Comparison of ENCODE assay signal across 8 mouse cellular contexts in genomic region chr5:114772456-114773203, GRCm38 (mm10). TPM values are rescaled to one million over a fixed set of nuclear protein-coding genes. Genes with fewer than 3 reads are reported as not detected.
DNase-seq lines count a peak whose midpoint lies in the region; ATAC-seq and TF ChIP-seq lines count a peak whose summit lies in the region.

No protein-coding gene starts in this region.

- H3K4me1 ChIP-seq in embryonic facial prominence, embryonic 14.5 days (ENCODE audit: control insufficient read depth, insufficient read depth, low read length) = peaks cover 10% of the 10 kb centered on the region
- peaks cover 25% of the 10 kb centered on the region for H3K4me1 ChIP-seq in heart, embryonic 16.5 days (ENCODE audit: control insufficient read depth, insufficient read depth, low read length)
- H3K4me1 ChIP-seq in stomach, embryonic 15.5 days = peaks cover 10% of the 10 kb centered on the region; the same call in 1 of the 2 replicates

- H3K36me3 ChIP-seq in C2C12 (ENCODE audit: control insufficient read depth, insufficient read depth) = no peaks in the 10 kb centered on the region
- H3K36me3 ChIP-seq in embryonic facial prominence, embryonic 14.5 days (ENCODE audit: control insufficient read depth, insufficient read depth, low read length) = no peaks in the 10 kb centered on the region
- no peaks in the 10 kb centered on the region for H3K36me3 ChIP-seq in heart, embryonic 16.5 days (ENCODE audit: control insufficient read depth, insufficient read depth)
- H3K36me3 ChIP-seq in stomach, embryonic 15.5 days = no peaks in the 10 kb centered on the region

- H3K9ac ChIP-seq in embryonic facial prominence, embryonic 14.5 days (ENCODE audit: low read depth, low read length) = peak overlapping the region; percentile 95
- peak overlapping the region; percentile 98 for H3K9ac ChIP-seq in heart, embryonic 16.5 days (ENCODE audit: low read length)
- H3K9ac ChIP-seq in stomach, embryonic 15.5 days = peak overlapping the region; percentile 92

- peak; percentile 21 for ATAC-seq in embryonic facial prominence, embryonic 14.5 days (ENCODE audit: low read depth)
- peak; percentile 56 for ATAC-seq in heart, embryonic 16.5 days (replicated peaks; ENCODE audit: extremely low read depth, insufficient read depth, low FRiP score)
- 0 out of 2 replicates have a peak, but pooled peaks have one; percentile 5 for ATAC-seq in megakaryocyte progenitor cell, adult 5-6 weeks (replicated peaks; ENCODE audit: poor library complexity)
- ATAC-seq in stomach, embryonic 15.5 days (ENCODE audit: insufficient read depth, low FRiP score, low read depth) = peak; percentile 56

- H3K27me3 ChIP-seq in C2C12 (ENCODE audit: control insufficient read depth, insufficient read depth, insufficient read length) = no peaks in the 10 kb centered on the region
- no peaks in the 10 kb centered on the region for H3K27me3 ChIP-seq in embryonic facial prominence, embryonic 14.5 days (replicated peaks; ENCODE audit: control insufficient read depth, insufficient read depth, low read length)
- H3K27me3 ChIP-seq in heart, embryonic 16.5 days (ENCODE audit: control insufficient read depth, insufficient read depth, low read length) = no peaks in the 10 kb centered on the region
- no peaks in the 10 kb centered on the region for H3K27me3 ChIP-seq in stomach, embryonic 15.5 days (replicated peaks)

- 4% methylated on average over 15 of the region's 57 CpGs for WGBS in embryonic facial prominence, embryonic 14.5 days
- WGBS in heart, embryonic 16.5 days = 1% methylated on average over 38 of the region's 57 CpGs
- WGBS in stomach, embryonic 15.5 days = 1% methylated on average over 42 of the region's 57 CpGs

- peak; percentile 56 for DNase-seq in adipocyte (ENCODE audit: low spot score)
- peak; percentile 33 for DNase-seq in embryonic facial prominence, embryonic 14.5 days (ENCODE audit: low spot score)
- DNase-seq in kidney, postnatal 36 days = peak; percentile 50 to 72
- DNase-seq in layer of hippocampus, adult 9-11 months = no peak

- H3ac ChIP-seq in C2C12 (ENCODE audit: control insufficient read depth, insufficient read length, low read depth) = peak overlapping the region; percentile 64

- H3K9me3 ChIP-seq in embryonic facial prominence, embryonic 14.5 days (ENCODE audit: control insufficient read depth, low read length) = no peaks in the 10 kb centered on the region
- no peaks in the 10 kb centered on the region for H3K9me3 ChIP-seq in heart, embryonic 16.5 days (replicated peaks; ENCODE audit: control insufficient read depth, low read length)
- no peaks in the 10 kb centered on the region for H3K9me3 ChIP-seq in stomach, embryonic 15.5 days

- H3K4me3 ChIP-seq in C2C12 (ENCODE audit: insufficient read depth, poor library complexity, severe bottlenecking) = peak overlapping the region; percentile 89
- peak overlapping the region; percentile 97 for H3K4me3 ChIP-seq in embryonic facial prominence, embryonic 14.5 days (ENCODE audit: low read depth, low read length)
- peak overlapping the region; percentile 86 for H3K4me3 ChIP-seq in heart, embryonic 16.5 days (ENCODE audit: low read length)
- peak overlapping the region; percentile 99 for H3K4me3 ChIP-seq in stomach, embryonic 15.5 days (replicated peaks)

- H3K79me2 ChIP-seq in C2C12 (ENCODE audit: control insufficient read depth, insufficient read depth) = peaks cover 80% of the 10 kb centered on the region

- peak overlapping the region; percentile 93 for H3K27ac ChIP-seq in embryonic facial prominence, embryonic 14.5 days (replicated peaks; ENCODE audit: low read depth, low read length)
- peak overlapping the region; percentile 90 for H3K27ac ChIP-seq in heart, embryonic 16.5 days (ENCODE audit: low read length)
- peak overlapping the region; percentile 83 for H3K27ac ChIP-seq in stomach, embryonic 15.5 days

- no peak for TF ChIP-seq CTCF in C2C12 (IDR thresholded peaks at IDR 0.05; ENCODE audit: control insufficient read depth, insufficient read depth, insufficient read length)

- H3K79me3 ChIP-seq in C2C12 (ENCODE audit: low read depth) = peaks cover 59% of the 10 kb centered on the region

- peak overlapping the region; percentile 89 for H3K4me2 ChIP-seq in embryonic facial prominence, embryonic 14.5 days (ENCODE audit: low read depth, low read length)
- H3K4me2 ChIP-seq in heart, embryonic 16.5 days (ENCODE audit: low read depth, low read length) = peak overlapping the region; percentile 78
- H3K4me2 ChIP-seq in stomach, embryonic 15.5 days = peak overlapping the region; percentile 88

TF ChIP-seq in C2C12, 6 proteins besides CTCF, POLR2A, EP300 and RAD21:
- TF ChIP-seq MYOD1 (IDR thresholded peaks at IDR 0.05; ENCODE audit: control insufficient read depth, insufficient read length, low read depth) = no peak
- TF ChIP-seq CEBPB (IDR thresholded peaks at IDR 0.05; ENCODE audit: low read depth) = no peak
- no peak for TF ChIP-seq USF1 (IDR thresholded peaks at IDR 0.05; ENCODE audit: low read depth)
- TF ChIP-seq MAX (IDR thresholded peaks at IDR 0.05) = no peak
- TF ChIP-seq MYOG (IDR thresholded peaks at IDR 0.05; ENCODE audit: control insufficient read depth, extremely low read depth, insufficient read length) = no peak
- TF ChIP-seq FOSL1 (IDR thresholded peaks at IDR 0.05; ENCODE audit: insufficient read depth, low read length, poor library complexity, severe bottlenecking) = no peak
TF ChIP-seq in C2C12: peak in this region for 0.

RNA-seq across cellular contexts. Expression of gene Ankrd13a, which starts 1.8 kb away (rescaled TPM):
- polyA plus RNA-seq in C2C12 (2012; fragmentation: generic; extraction: Trizol) = 55.2 TPM
- 61.4 and 65.4 TPM in 2 replicates for polyA plus RNA-seq in embryonic facial prominence, embryonic 14.5 days (2014; fragmentation: Nextera tagmentation; extraction: Ambion mirVana)
- 28.4 and 33.7 TPM in 2 replicates for polyA plus RNA-seq in heart, embryonic 16.5 days (2015; fragmentation: Nextera tagmentation; extraction: Ambion mirVana)
- 264 and 290 TPM in 2 replicates for total RNA-seq in megakaryocyte progenitor cell, adult 5-6 weeks (2015)
- 298 and 323 TPM in 2 replicates for total RNA-seq in megakaryocyte progenitor cell, adult 5-6 weeks (2017)
- polyA plus RNA-seq in stomach, embryonic 15.5 days (2015; fragmentation: Nextera tagmentation; extraction: Ambion mirVana) = 48.9 and 49.0 TPM in 2 replicates

RNA-seq across cellular contexts. Expression of gene Git2, which starts 2.7 kb away (rescaled TPM):
- 19.5 TPM for polyA plus RNA-seq in C2C12 (2012; fragmentation: generic; extraction: Trizol)
- polyA plus RNA-seq in embryonic facial prominence, embryonic 14.5 days (2014; fragmentation: Nextera tagmentation; extraction: Ambion mirVana) = 40.1 and 42.0 TPM in 2 replicates
- polyA plus RNA-seq in heart, embryonic 16.5 days (2015; fragmentation: Nextera tagmentation; extraction: Ambion mirVana) = 38.6 and 46.6 TPM in 2 replicates
- 84.7 and 88.9 TPM in 2 replicates for total RNA-seq in megakaryocyte progenitor cell, adult 5-6 weeks (2015)
- total RNA-seq in megakaryocyte progenitor cell, adult 5-6 weeks (2017) = 73.6 and 81.1 TPM in 2 replicates
- polyA plus RNA-seq in stomach, embryonic 15.5 days (2015; fragmentation: Nextera tagmentation; extraction: Ambion mirVana) = 36.7 and 39.8 TPM in 2 replicates

RNA-seq across cellular contexts. Expression of gene 1500011B03Rik, which starts 50.6 kb away (rescaled TPM):
- polyA plus RNA-seq in C2C12 (2012; fragmentation: generic; extraction: Trizol) = 34.7 TPM
- 97.9 and 99.8 TPM in 2 replicates for polyA plus RNA-seq in embryonic facial prominence, embryonic 14.5 days (2014; fragmentation: Nextera tagmentation; extraction: Ambion mirVana)
- 41.8 and 48.5 TPM in 2 replicates for polyA plus RNA-seq in heart, embryonic 16.5 days (2015; fragmentation: Nextera tagmentation; extraction: Ambion mirVana)
- 61.6 and 65.6 TPM in 2 replicates for total RNA-seq in megakaryocyte progenitor cell, adult 5-6 weeks (2015)
- total RNA-seq in megakaryocyte progenitor cell, adult 5-6 weeks (2017) = 35.0 and 36.2 TPM in 2 replicates
- 78.6 and 82.0 TPM in 2 replicates for polyA plus RNA-seq in stomach, embryonic 15.5 days (2015; fragmentation: Nextera tagmentation; extraction: Ambion mirVana)

Comparison
In these comparisons a context has a peak if more than half of its experiments do, and no peak if none do; other contexts are left out.
1. ATAC-seq: peak in every context shown above with its lines; median percentile 56 in heart, embryonic 16.5 days; 56 in stomach, embryonic 15.5 days; 21 in embryonic facial prominence, embryonic 14.5 days; 5 in megakaryocyte progenitor cell, adult 5-6 weeks.